Mouse (Mus musculus) kidney, embryonic 16.5 days (tissue): ENCODE data around the gene Strbp. TPM values are rescaled to one million over a fixed set of nuclear protein-coding genes. Genes with fewer than 3 reads are reported as not detected.

ENCODE experiments used
- ATAC-seq: fragments of 200-750 bp; cut with Nextera tagmentation; 2 replicates; pipeline ENCODE4 v1.8.0; 2017; ENCODE audit warnings: moderate TSS enrichment; ENCODE audit not compliant: low FRiP score, low TSS enrichment
- H3K27ac ChIP-seq: fragments of 300-500 bp; sonication (generic); 2 replicates; pipeline ENCODE4 v1.5.1; 2014; ENCODE audit warnings: low read length
- H3K27me3 ChIP-seq: fragments of 300-500 bp; sonication (generic); 2 replicates; pipeline ENCODE4 v1.6.1; 2014; ENCODE audit warnings: low read length, control low read depth, mixed read lengths; ENCODE audit not compliant: insufficient read depth
- H3K36me3 ChIP-seq: fragments of 300-500 bp; sonication (generic); 2 replicates; pipeline ENCODE4 v1.6.1; 2014; ENCODE audit warnings: low read length, control low read depth, mixed read lengths; ENCODE audit not compliant: insufficient read depth
- H3K4me1 ChIP-seq: fragments of 300-500 bp; sonication (generic); 2 replicates; pipeline ENCODE4 v1.6.1; 2014; ENCODE audit warnings: low read length, control low read depth, mixed read lengths; ENCODE audit not compliant: insufficient read depth
- H3K4me2 ChIP-seq: fragments of 300-500 bp; sonication (generic); replicated peaks from 2 replicates; pipeline ENCODE4 v1.6.1; 2014; ENCODE audit warnings: low read depth, low read length
- H3K4me3 ChIP-seq: fragments of 300-500 bp; sonication (generic); 2 replicates; pipeline ENCODE4 v1.5.1; 2014; ENCODE audit warnings: mild to moderate bottlenecking, low read length
- H3K9ac ChIP-seq: fragments of 300-500 bp; sonication (generic); replicated peaks from 2 replicates; pipeline ENCODE4 v1.6.1; 2014; ENCODE audit warnings: low read length
- H3K9me3 ChIP-seq: fragments of 300-500 bp; sonication (generic); 2 replicates; pipeline ENCODE4 v1.6.1; 2016; ENCODE audit warnings: low read length, control low read depth
- WGBS: fragments of 180-500 bp; shearing (Covaris S2); extraction: QIAGEN DNeasy Blood & Tissue Kit; methylation state at CpG from one replicate; pipeline ENCODE4 v1.1.7; 2014; 5-methylcytosine and 5-hydroxymethylcytosine counted together
- microRNA-seq: library from miRNA; unstranded; fragments of <30 nt; microRNA quantifications from one replicate; pipeline ENCODE4, GENCODE M21; 2016
- polyA plus RNA-seq: library from polyadenylated mRNA; unstranded; fragments of >200 nt; fragmentation: Nextera tagmentation; extraction: Ambion mirVana; gene quantifications from 2 replicates; pipeline ENCODE4 v1.2.1, GENCODE M21; 2015

Gene Strbp
- polyA plus RNA-seq, 1 experiment from 2014 or later: 38.7 TPM

GRCm38 (mm10) chr2:37460707-37461106 is 243.0 kb downstream of the Strbp start:
- Histone ChIP-seq H3K9me3 (no peaks in the 10 kb centered on the region), H3K4me2 (no peak overlapping the region), H3K27me3 (no peaks in the 10 kb centered on the region), H3K9ac (no peak overlapping the region), H3K4me3 (no peak overlapping the region), H3K36me3 (no peaks in the 10 kb centered on the region), H3K4me1 (no peaks in the 10 kb centered on the region), H3K27ac (no peak overlapping the region)
- 92% methylated on average over 4 of the region's 4 CpGs for WGBS
- ATAC-seq: no peak

- Histone ChIP-seq H3K27ac (peak overlapping the region; percentile 77), H3K9me3 (no peaks in the 10 kb centered on the region), H3K4me3 (peak overlapping the region; percentile 79), H3K9ac (peak overlapping the region; percentile 92), H3K4me2 (peak overlapping the region; percentile 93), H3K27me3 (no peaks in the 10 kb centered on the region), H3K4me1 (peaks cover 9% of the 10 kb centered on the region), H3K36me3 (no peaks in the 10 kb centered on the region)
- ATAC-seq: peak; percentile 88
- 0% methylated on average over 21 of the region's 24 CpGs for WGBS
These were observed 251.3 kb downstream of the Strbp start for GRCm38 (mm10) chr2:37452376-37452760.

DNA sequence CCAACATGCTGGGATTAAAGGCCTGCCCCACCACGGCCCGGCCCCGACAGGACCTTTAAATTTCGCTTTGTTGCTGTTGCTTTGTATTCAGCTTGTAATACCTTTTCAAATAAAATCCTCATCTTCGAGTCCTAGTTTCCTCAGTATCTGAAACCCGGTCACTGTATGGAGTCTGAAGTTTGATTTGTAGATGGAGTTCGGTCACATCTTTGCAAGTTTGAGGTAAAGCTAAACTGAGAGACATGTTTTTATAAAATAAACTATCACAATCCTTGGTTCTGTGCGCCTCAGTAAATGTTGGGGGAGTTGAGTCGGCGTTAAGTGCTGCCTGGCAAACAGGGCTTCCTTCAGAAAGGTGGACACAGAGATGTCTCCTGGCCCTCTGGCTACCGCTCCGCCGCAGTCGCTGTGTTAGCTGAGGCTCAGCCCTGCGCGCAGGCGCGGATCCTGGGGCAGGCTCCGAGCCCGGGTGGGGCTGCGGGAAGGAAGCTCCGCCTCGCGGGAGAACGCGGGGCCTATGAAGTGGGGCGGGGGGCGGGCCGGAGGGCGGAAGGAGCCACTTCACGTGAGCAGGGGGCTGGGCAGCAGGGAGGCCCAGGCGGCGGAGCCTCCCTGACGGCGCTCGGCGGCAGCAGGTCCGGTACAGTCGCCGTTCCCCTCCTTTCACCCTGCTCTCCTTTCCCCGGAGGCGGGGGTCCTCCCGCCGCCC is 251.8 kb downstream of the Strbp start:
- peak; percentile 99 for ATAC-seq
- H3K36me3 ChIP-seq: no peaks in the 10 kb centered on the region
- peak overlapping the region; percentile 77 for H3K27ac ChIP-seq
- peak overlapping the region; percentile 92 for H3K9ac ChIP-seq
- H3K9me3 ChIP-seq: no peaks in the 10 kb centered on the region
- H3K4me1 ChIP-seq: peaks cover 9% of the 10 kb centered on the region
- WGBS: 9% methylated on average over 35 of the region's 44 CpGs
- no peaks in the 10 kb centered on the region for H3K27me3 ChIP-seq
- H3K4me2 ChIP-seq: peak overlapping the region; percentile 93
- H3K4me3 ChIP-seq: peak overlapping the region; percentile 79

- H3K27ac ChIP-seq: peak within 1 kb of the TSS; percentile 91
- H3K27me3 ChIP-seq: no peaks in the 10 kb centered on the region
- H3K9ac ChIP-seq: peak within 1 kb of the TSS; percentile 95
- H3K4me3 ChIP-seq: peak within 1 kb of the TSS; percentile 69
- peak within 1 kb of the TSS; percentile 74 for H3K4me2 ChIP-seq
- H3K4me1 ChIP-seq: peaks cover 13% of the 10 kb centered on the region
- WGBS: 0% methylated on average over 51 of the region's 51 CpGs
- no peaks in the 10 kb centered on the region for H3K36me3 ChIP-seq
- no peaks in the 10 kb centered on the region for H3K9me3 ChIP-seq
- peak; percentile 100 for ATAC-seq
These were observed 260.8 kb downstream of the Strbp start, which contains the start of the genes Zbtb26, Zbtb6 and Rabgap1 for GRCm38 (mm10) chr2:37442611-37443591. Gene Zbtb26 (minus strand): TSS chr2:37443135. Gene Zbtb6 (minus strand): TSS chr2:37443171. Gene Rabgap1 (plus strand): TSS chr2:37443279.

Small RNAs within 50 kb of the gene (microRNA-seq; reads per million reads assigned to microRNA genes)
- gene Mir5128: not detected

Other genes starting within 250 kb of the Strbp start
- gene Gpr21, start 187.5 kb downstream of the Strbp start, polyA plus RNA-seq: 0.77 and 1.5 TPM in 2 replicates
- gene Crb2, start 72.4 kb upstream of the Strbp start, polyA plus RNA-seq: 4.5 and 4.6 TPM in 2 replicates